Mouse (Mus musculus) frontal cortex, postnatal 36 days (tissue): ENCODE measurements around the gene Smpdl3a.

Source experiments
- DNase-seq, 2 experiments: peaks; one replicate each; pipeline ENCODE4 v3.0.0; 2022; ENCODE audit warnings: low spot score in 2 of 2

Gene Smpdl3a

GRCm38 (mm10) chr10:57794018-57794417 lies at the start of gene Smpdl3a:
TSS of gene Smpdl3a (plus strand) at chr10:57794335.
- no peak for DNase-seq

DNA sequence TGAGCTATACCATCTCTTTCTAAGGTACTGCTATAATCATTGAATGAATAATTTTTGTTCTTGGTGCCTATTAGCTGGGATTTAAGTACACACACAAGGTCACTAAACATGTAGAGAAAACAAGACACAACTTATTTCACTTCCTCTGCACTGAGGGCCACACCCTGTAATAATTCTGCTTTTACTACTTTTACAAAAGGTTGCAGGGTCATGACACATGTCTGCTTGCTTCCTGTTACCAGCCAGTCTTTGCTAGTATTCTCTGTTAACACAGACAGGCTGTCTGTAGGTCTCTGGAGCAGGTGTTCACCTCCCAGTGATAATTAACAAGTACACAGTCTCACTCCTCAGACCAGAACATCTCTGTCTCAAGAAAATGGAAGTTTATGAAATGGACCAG lies 48.7 kb upstream of the Smpdl3a start:
- no peak for DNase-seq

- no peak for DNase-seq
Observed at GRCm38 (mm10) chr10:57747127-57747526, 47.0 kb upstream of the Smpdl3a start.

- DNase-seq = no peak
Observed at GRCm38 (mm10) chr10:57753343-57753742, 40.8 kb upstream of the Smpdl3a start.

DNA sequence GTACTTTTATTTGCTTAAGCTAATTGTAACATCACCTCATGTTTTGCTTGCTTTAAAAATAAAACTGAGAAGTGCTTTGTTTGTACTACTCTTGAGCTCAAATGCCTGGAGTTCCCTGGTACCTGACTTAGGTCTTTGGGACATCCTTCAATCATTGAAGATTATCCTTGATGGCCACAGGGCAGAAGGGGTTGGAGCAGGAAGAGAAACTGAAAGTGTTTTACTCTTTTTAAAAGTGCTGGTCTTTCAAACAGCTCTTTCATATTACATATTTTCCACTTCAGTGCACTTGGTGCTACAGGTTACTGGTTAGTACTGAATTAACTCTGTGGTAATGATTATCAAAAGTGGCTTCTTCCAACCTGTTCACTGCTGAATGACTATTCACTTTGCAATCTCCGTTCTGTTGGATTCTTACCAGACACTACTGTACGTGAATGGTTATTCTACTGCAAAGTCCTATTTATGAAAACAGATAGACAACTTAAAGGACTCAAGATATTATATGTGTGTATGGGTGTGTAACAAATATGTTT lies 38.9 kb upstream of the Smpdl3a start:
- DNase-seq = no peak

GRCm38 (mm10) chr10:57758999-57759398 lies 35.1 kb upstream of the Smpdl3a start:
- DNase-seq = no peak

DNA sequence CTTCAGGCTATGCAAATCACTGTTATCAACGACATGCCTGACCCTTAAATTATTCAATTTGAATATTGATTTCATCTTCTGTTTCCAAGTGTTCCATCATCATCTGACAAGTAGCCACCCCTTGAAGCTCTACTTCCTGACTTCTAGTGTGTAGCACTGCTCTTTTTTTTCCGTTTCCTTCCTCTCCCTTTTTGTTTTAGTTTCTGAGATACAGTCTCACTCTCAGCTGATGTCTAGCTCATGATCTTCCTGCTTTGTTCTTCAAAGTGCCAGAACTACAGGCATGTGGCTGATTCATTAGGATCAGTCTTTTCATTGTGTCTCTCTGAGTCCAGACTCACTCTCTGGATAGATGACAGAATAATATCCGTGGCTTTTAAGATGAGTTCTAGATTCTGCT lies 33.4 kb upstream of the Smpdl3a start:
- no peak for DNase-seq

- no peak for DNase-seq
Observed at GRCm38 (mm10) chr10:57763044-57763443, 31.1 kb upstream of the Smpdl3a start.

DNA sequence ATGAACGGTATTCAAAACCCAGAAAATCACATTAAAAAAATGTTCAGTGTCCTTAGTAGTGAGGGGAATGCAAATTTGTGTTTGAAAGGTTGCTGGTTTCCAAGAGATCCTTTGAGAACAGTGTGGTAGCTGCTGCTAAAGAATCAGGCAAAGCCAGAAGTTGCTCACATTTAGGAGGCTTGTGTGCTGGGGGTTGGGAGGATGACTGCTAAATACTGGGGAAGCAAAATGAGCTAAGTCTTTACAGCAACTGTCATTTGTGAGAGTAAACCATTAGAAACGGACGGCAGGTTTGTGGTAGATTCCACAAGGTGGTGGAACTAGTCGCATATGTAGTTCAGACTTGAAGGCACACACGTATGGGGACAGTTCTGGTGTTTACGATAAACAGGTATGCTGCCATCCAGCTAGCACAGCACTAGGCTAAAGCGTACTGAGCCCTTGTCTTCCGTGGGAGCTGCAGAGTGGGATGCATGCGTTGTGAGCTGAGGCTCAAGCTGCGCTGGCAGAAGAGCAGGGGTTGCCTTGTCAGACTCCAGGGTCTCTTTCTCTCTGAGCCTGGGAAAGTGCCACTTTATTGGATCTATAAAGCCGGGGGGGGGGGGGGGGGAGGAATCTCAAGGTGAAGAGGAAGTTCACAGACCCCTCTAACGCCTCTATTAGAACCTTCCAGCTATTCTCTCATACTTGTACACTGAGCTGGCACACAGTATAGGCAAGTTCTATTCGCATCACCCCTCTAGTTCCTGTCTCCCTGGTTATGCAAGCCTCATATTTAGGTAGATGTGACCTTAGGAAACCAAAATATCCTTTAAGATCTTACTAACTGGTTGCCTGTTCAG lies 10.6 kb upstream of the Smpdl3a start:
- peak; percentile 26 to 53 for DNase-seq

- DNase-seq = peak; percentile 66 to 76
Observed at GRCm38 (mm10) chr10:57784131-57784875, 9.8 kb upstream of the Smpdl3a start.

- no peak for DNase-seq
Observed at GRCm38 (mm10) chr10:57784876-57785150, 9.3 kb upstream of the Smpdl3a start, which contains the start of gene Fabp7. TSS of gene Fabp7 (plus strand) at chr10:57784881.

DNA sequence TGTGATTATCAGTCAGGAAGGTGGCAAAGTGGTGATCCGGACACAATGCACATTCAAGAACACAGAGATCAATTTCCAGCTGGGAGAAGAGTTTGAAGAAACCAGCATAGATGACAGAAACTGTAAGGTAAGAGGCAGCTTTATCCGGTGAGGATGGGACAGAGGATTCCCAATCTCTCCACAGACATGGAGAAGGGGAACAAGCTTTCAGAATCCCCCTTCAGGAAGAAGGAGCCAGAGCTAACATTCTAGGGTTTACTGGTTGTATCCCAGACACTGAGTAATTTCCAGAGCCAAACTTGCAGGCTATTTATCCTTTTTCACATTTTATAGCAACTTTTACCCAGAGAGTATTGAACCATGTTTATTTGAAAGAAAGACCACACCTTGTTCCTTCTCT lies 8.6 kb upstream of the Smpdl3a start:
- DNase-seq = peak in 1 of 2 experiments; percentile 11

DNA sequence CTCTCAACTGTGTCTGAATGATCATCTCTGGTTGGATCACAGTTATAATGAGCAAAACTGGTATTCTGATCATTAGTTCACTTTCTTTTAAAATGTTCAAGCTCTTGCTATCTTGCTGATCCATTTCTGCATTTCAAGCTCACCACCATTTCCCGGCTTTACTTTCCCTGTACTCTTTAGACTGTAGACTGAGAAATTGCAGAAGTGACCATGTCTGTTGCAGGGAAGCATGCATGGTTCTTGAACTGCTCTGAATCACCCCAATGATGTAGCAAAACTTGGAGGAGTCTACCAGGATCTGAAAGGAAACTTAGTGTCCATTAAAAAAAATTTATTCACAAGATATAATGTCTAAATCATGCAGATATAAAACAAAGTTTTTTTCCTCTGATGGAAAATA lies 1.2 kb upstream of the Smpdl3a start:
- DNase-seq = no peak

- DNase-seq = peak; percentile 24 to 28
Observed at GRCm38 (mm10) chr10:57794491-57795461, 641 bp downstream of the Smpdl3a start.

- DNase-seq = peak in 1 of 2 experiments; percentile 13
Observed at GRCm38 (mm10) chr10:57795542-57795941, 1.4 kb downstream of the Smpdl3a start.

- peak in 1 of 2 experiments; percentile 11 for DNase-seq
Observed at GRCm38 (mm10) chr10:57796057-57796456, 1.9 kb downstream of the Smpdl3a start.

- no peak for DNase-seq
Observed at GRCm38 (mm10) chr10:57799486-57799885, 5.4 kb downstream of the Smpdl3a start.

GRCm38 (mm10) chr10:57807754-57808153 lies 13.6 kb downstream of the Smpdl3a start:
- DNase-seq = no peak

DNA sequence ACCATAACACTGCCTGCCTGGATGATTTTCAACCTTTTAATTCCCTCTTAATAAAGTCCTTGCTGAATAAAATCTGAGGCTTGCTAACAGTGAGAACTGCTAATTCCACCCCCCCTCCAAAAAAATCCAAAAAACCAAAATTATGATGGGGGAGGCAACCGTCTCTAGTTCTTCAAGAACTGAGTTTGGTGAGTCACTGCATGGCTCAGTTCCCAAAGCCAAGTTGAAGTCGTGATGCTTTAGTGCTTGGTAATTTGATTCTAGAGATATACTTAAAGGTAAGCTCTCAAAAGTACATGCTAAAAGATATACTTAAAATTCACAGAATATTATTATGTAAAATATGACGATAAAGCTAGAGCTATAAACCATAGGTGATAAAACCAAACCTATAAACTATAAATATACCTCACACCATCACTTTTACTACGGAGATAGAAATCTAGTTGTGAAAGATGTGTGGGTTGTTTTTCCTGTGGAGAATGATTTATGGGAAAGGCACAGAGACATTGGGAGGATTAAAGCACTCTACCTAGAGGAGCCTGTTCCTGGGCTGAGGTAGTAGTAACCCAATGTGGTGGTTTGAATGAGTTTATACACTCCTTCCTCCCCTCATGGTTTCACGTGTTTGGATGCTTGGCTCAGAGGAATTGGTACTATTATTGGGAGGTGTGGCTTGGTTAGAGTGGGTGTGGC lies 18.2 kb downstream of the Smpdl3a start:
- DNase-seq = peak; percentile 36 to 63

DNA sequence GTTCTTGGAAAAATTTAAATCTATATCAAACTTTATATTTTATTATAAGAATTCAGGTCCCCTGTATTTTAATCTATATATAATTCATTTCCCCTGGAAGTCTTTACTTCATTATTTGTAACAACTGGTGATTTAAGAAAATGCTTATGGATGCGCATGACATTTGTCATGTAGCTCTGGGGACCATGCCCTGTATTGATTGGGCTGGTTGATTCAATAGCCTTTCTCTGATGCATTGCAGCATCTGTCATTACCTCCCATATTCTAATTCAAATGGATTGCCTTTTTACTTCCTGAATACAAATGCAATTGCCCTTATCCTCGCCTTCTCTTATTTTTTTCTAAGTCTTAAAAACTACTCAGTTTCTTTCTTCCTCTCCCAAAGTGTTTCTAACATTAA lies 20.2 kb downstream of the Smpdl3a start:
- DNase-seq = no peak

DNA sequence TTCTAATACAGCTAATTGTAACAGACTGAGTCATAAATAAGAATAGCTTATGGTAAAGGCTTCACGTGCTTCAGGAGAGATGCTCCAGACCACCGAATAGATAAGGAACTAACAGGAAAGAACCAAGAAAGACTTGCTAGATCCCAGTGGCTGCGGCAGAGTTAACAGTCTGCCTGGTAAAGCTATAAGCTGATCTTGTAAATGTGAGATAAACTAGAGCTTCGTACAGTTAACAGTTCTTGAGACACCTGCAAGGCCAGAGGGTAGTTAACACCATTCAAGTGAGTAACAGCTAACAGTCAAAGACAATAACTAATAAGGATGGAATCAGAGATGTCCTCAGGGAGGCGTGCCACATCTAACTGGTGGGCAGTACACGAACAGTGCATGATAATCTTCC lies 21.7 kb downstream of the Smpdl3a start:
- DNase-seq = no peak
